Mouse (Mus musculus) heart, adult 2 months (tissue): ENCODE results near the gene Blmh.
A peak's percentile ranks its signal among the peaks of the same experiment; 100 is the strongest.

Experiments used
- CTCF ChIP-seq: fragments of 200-600 bp; IDR thresholded peaks from 2 replicates; pipeline ENCODE4 v1.8.1; 2022; ENCODE audit warnings: antibody characterized with exemption, mild to moderate bottlenecking, moderate library complexity
- POLR2A ChIP-seq: fragments of 200-500 bp; IDR thresholded peaks from 2 replicates; pipeline ENCODE4 v1.6.1; 2011; ENCODE audit warnings: mild to moderate bottlenecking, low read depth, low read length, control low read depth; ENCODE audit not compliant: insufficient read depth

GRCm38 (mm10) chr11:76924759-76925236 lies at the start of gene Blmh:
- TF ChIP-seq CTCF: no peak
- TF ChIP-seq POLR2A: peak; percentile 34; the same call in 1 of the 2 replicates
